Mouse (Mus musculus): ENCODE results near the gene Cit.
A peak's percentile ranks its signal among the peaks of the same experiment; 100 is the strongest.

Cit gene

DNA sequence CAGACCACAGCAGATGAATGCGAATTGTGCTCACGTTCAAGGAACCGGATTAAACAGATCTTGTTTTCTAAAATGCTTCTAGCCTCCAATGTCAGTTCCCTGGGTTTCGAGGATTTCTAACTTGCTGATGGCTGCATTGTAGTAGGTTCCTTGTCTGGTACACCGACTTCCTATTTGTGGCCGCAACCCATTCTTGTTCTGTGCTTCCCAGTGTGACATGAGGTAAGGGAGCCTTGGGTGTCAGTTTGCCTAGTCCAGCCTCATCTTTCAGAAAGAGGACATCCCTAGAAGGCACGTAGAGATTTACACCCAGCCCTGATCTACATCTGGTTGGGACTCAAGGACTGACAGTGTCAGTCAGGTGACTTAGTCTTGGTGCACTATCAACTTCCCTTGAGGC, 166.6 kb downstream of the Cit start:
- DNase-seq (ENCODE audit: low read depth), result no peak

DNA sequence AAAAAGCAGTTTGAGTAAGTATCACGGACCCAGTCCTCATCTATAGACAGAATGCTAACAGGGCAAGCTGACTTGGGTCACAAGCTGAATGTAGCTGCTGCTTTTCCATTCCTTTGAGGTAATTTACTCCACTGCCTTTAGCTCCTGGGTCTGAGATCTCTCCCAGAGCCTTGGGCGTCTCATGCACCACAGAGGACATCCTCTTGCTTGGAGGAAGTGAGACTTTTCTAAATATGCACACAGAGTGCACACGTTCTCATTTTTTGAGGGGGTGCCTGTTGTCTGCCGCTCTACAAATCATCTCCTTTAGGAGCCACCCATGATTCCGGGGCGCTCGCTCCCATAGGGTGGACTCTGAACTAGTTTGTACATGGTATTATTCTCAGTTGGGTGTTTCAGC, 167.4 kb downstream of the Cit start:
- no peak for DNase-seq (ENCODE audit: low read depth)

DNA sequence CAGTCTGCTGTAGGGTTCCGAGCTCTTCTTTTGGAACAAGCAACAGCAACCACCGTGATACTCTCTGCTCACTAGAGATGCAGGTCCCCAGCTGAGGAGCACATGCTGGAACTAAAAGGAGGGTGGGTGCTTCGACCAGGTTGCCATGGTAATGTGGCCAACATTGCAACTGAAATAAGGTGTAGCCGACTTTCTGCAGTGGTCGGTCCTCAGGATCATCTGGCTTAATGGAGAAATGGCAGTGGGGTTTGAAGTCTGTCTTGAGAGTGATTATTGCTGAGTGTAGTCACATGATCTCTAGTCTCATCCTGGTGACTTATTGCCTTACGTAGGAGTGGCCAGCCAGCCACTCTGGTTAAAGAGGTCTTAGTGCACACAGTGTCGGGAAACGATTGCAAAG, 168.7 kb downstream of the Cit start:
- no peak for DNase-seq (ENCODE audit: low read depth)

DNA sequence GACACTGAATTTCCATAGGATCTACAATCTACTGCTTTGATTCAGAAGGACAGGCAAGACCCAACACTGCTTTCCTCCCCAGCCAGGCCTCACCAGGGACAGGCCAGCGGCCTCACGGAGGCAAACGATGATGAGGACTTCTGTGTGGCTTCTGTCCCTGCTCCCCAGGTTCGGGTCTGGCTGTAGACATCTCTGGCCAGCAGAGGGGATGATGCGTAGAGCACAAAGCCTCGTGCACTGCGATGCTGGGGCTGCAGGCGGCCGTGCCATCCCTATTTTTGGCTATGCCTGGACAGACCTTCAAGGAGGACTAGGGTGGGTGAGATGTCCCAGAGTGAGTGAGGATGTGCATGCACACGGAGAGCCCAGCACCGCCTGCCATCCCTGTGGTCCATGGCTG, 169.2 kb downstream of the Cit start:
- DNase-seq (ENCODE audit: low read depth), result no peak

DNA sequence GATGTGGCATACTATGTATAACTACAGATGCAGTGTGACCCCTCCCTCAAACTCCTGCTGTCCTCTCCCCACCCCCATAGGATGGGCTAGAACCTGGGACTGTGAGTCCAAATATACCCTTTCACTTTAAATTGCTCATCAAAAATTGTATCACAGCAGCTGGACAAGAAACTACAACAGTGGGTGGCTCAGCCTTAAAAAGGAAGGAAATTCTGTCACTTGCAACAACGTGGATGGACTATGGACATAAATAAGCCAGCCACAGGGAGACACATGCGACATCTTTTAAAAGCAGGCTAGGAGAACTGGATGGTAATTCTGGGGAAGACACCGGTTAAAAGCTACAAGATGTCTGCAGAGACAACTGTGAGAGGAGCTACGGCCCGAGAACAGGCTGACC, 171.5 kb downstream of the Cit start:
- DNase-seq (ENCODE audit: low read depth), result no peak

DNA sequence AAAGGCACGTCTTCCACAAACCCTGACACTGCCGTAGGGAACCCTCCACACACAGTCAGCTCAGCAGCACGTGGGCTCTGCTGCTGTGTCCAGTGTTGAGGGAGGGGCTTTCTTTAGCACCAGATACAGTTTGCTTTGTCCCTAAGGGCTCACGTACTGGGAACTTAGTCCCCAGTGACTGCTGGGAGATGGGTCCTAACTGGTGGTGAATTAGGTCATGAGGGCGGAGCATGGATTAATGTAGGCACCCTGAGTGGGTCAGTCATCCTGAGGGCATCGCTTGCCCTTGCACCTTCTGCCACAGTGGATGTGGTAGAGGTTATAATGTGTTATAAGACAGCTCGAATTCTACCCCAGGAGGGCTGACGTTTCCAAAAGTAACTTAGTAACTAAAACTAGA, 172.3 kb downstream of the Cit start:
- DNase-seq (ENCODE audit: low read depth), result no peak

DNA sequence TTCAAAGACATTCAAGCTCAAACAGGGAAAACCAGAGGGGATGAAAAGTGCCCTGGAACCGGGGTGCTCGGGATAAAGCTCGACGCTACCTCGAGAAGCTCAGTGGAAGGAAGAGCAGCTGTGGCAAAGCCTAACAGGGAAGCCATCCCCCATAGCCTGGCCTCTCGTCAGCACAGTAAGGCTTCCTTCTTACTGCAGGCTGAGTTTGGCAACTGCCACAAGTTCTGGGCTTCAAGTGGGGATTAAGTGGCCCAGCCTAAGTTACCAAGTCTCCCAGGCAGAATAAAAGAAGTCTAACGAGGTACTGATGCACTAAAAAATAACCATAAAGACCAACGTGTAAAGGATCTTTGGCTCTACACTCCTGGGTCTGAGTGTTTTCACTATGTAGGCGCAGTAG, 173.1 kb downstream of the Cit start:
- no peak for DNase-seq (ENCODE audit: low read depth)

DNA sequence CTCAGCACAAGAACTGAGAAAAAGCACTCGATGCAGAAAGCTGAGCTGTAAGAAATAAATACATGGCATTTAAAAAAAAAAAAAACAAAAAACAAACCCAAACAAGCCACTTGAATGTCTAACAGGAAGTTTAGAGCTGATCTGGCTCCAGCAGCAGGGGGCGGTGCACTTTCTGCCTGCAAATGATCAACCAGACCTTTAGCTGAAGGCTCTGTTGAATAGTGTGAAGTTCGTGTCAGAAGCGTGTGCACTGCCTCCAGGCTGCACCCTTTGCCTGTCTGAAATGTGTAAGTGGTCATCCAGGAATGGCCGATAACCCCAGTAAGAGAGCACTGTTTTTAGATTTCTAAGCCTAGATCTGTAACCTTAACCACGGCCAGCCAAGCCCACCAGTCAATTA, 173.7 kb downstream of the Cit start:
- peak; percentile 14 for DNase-seq (ENCODE audit: low read depth)

DNA sequence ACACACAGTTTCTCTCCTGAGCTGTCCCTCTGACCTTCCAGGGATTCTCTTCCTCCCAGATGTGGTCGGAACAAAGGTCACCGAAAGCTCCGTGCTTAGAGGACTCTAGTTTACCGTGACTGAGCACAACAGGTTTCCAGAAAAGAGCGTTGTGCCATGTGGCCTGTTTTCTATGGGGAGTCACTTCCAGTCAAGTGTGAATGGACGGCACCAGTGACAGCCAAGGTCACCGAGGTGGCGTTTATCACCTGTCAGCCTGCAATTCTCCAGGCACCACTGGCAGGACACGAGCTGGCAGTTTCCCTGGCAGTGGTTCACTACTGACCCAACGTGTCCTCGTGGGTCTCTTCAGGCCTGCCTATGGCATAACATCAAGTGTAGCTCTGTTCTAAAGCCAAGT, 174.3 kb downstream of the Cit start:
- DNase-seq (ENCODE audit: low read depth), result no peak

DNA sequence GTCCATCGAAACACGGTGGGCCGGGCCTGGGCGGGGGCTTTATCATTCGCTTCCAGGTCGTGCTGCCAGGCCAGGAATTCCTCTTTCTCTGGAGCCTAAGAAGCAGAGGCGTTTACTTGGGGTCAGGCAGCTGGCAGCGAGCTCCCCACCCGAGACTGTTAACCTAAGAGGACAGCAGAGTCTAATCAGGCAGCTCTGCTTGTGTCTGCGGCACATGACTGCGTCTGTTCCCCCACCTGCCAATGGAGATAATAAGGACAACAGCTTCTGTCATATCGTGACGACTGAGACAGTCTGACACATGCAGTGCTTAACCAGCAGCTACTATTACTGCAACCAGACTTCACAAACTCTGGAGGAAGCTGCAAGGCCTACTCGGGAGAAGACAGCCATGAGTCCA, 176.5 kb downstream of the Cit start:
- no peak for DNase-seq (ENCODE audit: low read depth)

DNA sequence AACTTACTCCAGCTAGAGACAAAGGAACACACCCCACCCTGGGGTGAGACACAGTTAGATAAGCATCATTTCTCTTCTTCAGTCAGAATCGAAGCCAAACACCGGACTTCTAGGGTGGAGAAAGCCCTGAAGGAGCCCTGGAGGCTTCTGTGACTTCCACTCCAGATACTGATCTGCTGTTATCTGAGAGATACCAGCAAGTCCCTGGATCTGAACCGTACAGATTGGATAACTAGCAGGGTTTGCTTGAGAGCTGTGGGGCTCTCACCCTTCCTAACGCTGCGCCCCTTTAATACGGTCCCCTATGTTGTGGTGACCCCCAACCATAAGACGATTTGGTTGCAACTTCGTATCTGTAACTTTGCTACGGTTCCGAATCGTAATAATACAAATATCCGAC, 177.1 kb downstream of the Cit start:
- DNase-seq (ENCODE audit: low read depth), result no peak

DNA sequence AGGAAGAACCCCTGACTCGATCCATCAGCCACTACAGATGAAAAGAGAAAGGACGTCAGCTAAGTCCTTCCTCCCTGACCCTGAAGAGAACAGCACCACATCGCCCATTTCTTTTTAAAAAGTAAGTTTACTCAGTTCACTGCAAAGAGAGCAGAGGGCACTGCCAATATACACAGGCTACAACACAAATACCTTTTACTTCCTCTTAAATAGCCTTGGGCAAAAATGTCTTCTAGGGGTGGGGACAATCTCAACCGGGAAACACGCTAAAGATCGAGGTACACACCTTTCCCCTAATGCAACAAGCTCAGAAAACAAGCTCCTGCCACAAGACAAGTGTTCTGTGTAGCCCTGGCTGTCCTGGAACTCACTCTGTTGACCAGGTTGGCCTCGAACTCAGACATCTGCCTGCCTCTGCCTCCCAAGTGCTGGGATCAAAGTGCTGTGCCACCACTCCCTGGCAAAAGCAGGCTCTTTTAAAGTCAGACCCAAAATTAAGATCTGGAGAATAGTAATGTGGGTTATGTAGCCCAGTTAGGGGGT, 177.7 kb downstream of the Cit start:
- DNase-seq (ENCODE audit: low read depth), result no peak

DNA sequence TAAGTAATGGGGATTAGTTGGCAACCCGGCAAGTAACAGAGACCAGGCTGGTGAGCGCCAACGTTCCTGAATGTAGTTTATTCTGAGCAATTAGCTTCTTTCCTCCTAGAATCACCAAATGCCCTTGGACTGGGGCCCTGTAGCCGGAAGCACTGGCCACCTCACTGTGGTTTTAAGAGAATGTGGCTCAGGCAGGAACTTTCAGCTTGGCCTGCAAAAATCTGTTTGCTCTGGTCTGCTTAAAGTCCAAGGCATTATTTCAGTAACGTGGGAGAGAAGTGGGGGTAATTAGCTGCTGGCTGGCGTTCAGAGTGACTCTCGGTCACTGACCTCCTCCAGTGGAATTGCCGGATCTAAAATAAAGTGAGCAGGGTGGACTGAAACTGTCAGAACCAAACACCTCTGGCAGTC, 178.2 kb downstream of the Cit start:
- DNase-seq (ENCODE audit: low read depth), result peak; percentile 30

DNA sequence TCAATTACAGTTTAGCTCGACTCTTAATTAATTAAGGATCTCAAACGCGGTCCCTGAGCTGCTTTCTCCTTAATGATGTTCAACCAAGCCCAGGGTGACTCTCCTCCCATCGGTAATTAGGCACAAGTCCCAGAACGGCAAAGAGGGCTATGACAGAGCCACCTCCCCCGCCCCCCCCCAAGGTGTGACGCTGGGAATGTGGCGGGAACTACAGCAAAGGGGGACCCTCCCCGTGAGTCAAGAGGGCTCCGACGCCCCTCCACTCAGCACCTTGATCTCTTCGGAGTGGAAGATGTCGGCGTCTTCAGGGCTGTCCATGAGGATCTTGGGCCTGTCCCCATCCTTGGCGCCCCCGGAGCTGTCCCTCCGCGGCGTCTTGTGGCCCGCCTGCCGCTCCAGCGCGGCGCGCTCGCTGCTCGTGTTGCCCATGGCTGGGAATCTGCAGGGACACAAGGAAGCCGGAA, 178.8 kb downstream of the Cit start:
- DNase-seq (ENCODE audit: low read depth), result no peak

DNA sequence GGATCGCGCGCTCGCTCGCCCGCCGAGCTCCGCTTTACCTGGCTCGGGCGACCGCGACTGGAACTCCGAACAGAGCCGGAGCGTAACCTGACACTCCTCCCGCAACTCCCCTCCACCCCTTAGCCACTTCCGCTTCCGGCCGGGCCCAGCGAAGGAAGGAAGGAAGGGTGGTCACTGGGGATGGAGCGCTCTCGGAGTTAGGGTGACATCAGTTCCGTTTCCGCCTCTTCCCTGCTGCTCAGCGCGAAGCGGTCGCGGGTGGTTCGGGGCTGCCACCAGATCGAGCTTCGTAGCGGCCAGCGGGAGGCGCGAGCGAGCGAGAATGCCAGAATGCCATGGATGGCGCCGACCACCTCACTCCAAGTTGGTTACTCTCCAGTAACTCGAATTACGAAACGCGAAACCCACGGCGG, 179.3 kb downstream of the Cit start, which contains the start of gene Prkab1:
TSS of gene Prkab1 (minus strand) at position 182 of the 413 bp plus-strand sequence.
- peak; percentile 96 for DNase-seq (ENCODE audit: low read depth)

DNA sequence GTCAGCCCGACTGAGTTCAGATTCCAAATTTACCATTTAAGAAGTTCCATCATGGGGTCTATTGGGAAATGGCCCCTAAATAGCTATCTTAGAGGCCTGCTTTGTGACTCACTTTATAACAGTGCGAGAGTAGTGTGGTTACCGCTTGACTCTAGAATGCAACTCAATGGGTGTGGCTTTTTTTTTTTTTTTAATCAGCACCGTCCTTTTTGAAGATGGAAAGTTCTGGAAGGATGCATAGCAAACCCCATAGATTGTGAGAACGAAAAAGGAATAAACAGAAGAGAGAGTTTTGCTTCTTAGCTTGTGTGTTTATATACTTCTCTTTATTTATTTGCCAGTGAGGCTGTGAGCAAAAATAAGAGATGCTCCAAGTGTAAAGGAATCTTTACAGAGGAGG, 181.0 kb downstream of the Cit start:
- DNase-seq (ENCODE audit: low read depth), result no peak

DNA sequence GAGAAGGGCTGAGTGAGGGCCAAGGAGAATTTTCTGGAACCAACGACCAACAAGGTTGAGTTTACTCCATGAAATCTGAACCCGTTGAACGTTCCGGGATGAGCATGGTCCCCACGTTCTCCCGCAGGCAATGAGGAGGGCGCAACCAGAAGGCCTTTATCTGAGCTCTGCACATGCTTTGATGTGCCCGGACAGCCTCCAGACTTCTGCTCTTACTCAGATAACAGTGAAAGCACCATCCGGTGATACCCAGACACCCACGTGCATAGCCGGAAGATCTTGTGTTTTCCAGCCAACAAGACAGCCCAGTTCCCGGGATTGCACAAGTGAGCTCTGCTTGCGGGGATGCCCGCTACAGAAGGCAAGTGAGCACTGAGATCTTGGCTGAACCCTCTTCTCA, 181.5 kb downstream of the Cit start:
- DNase-seq (ENCODE audit: low read depth), result no peak

DNA sequence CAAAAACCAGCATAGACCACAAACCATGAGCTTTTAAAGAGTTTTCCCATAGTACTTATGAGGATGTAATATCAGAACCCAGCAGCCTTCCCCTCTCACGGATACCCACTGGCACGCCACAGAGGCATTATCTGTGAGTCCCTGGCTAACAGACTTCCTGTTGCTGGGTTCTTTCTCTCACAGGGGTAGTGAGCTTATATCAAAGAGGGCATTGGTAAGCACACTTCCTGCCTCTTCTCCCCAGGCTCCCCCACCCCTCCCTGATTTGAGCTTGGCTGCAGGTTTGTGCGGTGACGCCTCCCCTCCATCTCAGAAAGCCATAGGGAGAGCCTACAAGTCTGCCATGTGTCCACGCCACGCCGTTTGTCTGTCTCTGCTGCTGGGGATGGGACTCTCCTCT, 184.0 kb downstream of the Cit start:
- DNase-seq (ENCODE audit: low read depth), result peak; percentile 79

DNA sequence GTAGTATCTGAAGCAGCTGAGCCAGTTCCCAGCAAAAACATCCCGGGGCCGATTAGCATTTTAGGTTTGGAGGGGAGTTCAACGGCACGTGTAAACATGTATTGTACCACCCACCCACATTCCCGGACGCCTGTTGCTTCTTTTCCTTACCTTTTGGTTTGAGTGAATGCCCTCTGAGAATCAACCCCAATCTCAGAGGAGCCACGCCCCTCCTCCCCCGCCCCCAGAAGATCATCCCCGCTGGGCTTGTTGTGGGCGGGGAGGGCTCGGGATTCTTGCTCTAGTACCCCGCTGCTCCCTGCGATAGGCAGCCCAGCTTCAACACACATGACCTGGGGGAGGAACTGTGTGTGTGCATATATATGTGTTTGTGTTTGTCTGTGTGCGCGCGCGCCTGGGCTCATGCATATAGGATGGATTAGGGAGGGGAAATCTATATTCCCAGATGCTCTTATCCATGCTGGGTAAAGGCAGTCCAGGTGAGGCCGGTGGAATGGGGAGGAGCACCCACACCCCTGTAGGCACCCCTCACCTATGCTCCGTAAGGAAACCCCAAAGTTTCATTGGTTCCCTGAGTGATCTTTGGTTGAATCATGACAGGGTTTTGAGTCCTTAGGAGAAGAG, 185.6 kb downstream of the Cit start:
- DNase-seq (ENCODE audit: low read depth), result peak; percentile 24

DNA sequence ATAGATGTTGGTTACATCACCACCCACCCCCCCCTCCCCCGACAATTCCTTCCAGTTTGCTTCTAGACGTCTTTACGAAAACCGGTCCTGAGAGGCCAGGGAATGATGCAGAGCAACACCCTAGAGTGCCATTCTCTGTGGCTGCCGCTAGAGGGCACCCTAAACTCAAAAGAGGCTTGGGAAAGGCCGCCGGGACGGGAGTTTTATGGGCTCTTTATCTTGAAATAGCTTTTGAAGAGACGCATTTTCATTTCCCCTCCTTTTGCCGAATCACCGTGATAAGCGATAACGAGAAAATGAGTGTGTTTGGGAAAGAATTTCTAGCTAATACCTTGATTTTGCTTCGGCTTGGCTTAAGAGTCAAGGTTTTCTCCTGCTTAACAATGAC, 186.1 kb downstream of the Cit start:
- DNase-seq (ENCODE audit: low read depth), result peak; percentile 88

DNA sequence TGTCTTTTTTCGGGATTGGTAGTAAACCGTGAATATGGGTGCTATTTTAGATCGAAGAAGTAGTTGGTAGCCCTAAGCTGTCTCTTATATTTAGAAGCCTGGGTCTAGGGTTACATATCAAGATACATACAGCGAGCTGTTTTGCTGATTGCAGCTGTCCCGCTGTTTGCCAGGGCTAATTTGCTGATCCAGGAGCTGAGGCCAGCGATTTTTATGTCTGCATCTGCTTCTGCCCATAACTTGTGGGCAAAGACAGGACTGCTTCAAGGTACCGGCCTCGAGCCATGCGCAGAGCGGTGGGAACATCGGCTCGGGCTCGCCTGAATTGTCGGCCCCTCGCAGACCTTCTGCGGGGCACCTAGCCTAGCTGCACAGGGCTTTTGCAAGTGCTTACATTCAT, 191.4 kb downstream of the Cit start:
- DNase-seq (ENCODE audit: low read depth), result no peak

DNA sequence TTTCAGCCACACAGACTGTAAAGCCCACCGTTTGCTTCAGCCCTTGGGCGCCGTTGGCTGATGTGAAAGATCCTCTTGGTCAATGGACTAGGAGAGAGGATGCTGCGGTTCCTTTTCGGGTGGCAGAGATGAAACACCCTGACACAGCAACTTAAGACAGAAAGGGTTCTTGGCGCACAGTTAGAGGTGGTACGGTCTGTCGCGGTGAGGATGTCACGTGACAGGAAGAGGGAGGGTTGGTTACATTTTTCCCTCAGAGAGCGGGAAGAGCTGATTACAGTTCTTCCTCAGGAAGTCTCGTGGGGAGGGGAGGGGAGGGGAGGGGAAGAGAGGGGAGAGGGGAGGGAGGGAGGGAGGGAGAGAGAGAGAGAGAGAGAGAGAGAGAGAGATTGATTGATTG, 192.7 kb downstream of the Cit start:
- no peak for DNase-seq (ENCODE audit: low read depth)

DNA sequence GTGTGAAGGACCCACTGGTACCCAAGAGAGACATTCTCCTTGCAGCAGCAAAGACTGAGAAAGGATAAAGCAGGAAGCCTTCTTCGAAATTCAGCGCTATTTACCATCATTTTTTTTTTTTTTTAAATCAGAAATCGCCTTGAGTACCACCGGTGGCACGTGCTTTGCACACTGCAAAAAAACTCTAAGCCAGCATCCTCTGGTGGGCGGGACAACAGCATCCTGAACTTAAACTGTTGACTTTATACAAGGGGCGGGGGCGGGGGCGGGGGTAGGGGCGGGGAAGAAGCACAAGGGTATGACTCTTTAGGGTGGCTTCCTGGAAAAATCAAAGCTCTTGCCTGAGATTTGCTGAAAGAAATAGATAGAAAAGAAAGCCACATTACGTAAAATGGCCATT, 194.6 kb downstream of the Cit start:
- peak; percentile 56 for DNase-seq (ENCODE audit: low read depth)

DNA sequence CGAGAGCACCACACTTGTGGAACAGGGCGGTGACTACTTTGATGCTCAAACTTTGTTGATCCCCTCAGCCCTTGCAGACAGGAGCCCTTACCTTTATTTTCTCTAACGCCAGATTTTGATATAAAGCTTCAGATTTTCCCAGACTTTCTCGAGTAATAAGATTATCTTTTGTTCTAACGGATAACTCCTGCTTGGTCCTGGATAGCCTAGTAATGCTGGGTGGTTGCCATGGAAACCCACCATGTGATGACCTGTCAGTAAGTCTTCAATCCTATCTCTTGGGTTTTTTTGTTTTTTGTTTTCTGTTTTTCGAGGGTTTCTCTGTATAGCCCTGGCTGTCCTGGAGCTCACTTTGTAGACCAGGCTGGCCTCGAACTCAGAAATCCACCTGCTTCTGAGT, 197.2 kb downstream of the Cit start:
- no peak for DNase-seq (ENCODE audit: low read depth)
